Mouse (Mus musculus): ENCODE measurements around the gene Cnih2.

Gene Cnih2

GRCm38 (mm10) chr19:5067867-5068569 is 30.3 kb downstream of the Cnih2 start, which contains the start of gene Cd248:
Gene Cd248, plus strand, starts transcription at chr19:5068078.
- DNase-seq (ENCODE audit: low spot score): peak; percentile 68

GRCm38 (mm10) chr19:5067040-5067799 is 31.1 kb downstream of the Cnih2 start:
- DNase-seq (ENCODE audit: low spot score): no peak

DNA sequence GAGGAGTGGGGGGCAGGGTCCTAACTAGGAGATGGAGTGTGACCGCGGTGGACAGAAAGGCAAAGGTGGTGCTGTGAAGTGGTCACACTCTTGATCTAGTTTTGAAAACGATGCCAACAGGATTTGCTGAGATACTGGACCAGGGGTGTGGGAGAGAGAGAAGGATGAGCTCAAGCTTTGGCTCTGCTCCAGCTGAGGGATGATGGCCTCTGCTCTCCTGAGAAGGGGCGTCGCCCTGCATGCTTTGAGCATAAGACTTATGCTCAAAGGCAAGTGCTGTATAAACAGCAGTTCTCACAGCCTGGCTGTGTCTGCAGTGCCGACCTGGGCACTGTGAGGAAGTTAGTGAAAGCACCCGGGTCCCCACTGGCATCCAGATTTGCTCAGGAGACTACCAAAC is 33.2 kb downstream of the Cnih2 start:
- DNase-seq (ENCODE audit: low spot score): no peak

- DNase-seq (ENCODE audit: low spot score): no peak
Observed at GRCm38 (mm10) chr19:5062446-5062845, 35.9 kb downstream of the Cnih2 start.

- no peak for DNase-seq (ENCODE audit: low spot score)
Observed at GRCm38 (mm10) chr19:5062041-5062440, 36.3 kb downstream of the Cnih2 start.

DNA sequence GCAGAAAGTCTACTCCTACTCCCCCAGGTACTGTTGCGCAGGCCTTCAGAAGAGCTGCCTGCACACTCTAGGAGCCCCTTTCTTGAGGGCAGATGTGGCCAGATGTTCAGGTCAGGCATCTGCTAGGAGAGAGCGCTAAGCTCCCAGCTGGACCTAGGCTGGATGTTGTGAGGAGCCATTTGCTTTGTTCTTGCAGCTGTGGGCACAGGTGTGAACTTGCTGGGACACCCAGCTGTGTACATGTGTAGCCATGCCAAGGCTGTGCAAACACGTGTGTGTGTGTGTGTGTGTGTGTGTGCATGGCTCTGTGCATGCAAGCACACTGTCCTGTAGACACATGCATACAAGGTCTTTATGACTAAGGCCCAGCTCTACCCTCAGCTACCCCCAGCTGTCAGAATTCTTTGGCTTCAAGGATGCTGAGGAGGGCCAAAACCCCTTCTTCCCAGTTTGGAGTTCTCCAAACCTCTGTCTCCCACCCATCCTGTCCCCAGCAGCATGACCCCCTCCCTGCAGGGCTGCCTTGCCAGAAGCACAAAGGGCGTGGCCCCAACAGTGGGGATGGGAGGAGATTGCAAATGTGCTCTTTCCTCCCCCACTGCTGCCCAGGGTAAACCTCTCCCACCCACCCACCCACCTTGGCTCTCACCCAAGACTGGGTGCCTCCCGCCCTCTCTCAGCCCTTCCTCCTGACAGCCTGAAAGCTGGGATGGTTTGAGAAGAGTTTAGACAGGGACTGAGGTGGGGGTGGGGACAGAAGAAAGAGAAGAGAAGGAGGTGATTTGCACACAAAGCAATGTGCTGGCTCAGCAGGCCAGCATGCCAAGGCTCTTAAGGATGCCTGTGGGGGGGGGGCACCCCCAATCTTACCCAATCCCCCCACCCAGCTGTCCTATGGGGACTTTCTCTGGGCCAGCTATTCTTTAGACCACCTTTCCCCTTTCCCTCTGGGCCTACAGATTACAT is 37.7 kb downstream of the Cnih2 start:
- no peak for DNase-seq (ENCODE audit: low spot score)

DNA sequence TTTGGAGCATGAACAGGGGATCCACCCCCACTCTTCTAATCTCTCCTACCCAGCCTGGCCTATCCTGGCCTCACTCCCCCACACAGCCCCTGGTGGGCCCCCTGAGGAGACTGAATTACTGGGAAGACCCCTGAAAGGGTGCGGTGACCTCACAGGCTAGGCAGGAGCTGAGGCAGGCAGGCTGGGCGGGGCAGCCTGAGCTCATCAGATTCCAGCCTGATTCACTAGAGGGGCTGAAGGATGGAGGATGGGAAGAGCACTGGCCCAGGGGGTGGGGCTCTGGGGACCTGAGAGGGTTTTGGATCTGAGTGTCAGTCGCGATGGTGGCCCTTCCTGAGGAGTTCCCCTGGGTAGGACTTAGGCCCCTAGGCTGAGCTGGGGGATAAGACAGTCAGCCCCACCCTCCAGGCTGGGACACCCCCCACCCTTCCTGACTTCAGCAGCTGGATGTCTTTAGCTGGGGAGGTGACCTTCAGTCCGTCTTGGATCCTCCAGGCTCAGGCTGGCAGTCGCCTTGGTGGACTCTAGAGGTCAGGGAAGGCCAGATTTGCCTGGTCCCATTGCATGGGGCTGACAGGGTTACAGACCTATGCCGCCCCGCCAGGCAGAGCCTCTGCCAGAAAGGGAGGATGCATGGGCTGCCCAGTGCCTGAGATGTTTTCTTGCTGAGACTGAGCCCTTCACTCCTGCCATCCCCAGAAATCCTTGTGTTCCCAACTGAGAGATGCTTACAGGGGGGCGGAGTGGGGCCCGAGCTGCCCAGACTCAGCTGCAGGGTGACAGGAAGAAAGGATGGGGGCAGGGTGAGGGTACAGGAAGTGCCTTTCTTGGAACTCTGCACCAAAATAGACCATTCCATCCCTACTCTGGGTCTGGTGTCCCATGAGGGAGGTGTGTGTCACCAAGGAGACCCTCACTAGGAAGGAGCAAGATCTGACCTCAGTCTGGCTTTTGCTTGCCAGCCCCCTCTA is 39.2 kb downstream of the Cnih2 start:
- DNase-seq (ENCODE audit: low spot score): no peak

DNA sequence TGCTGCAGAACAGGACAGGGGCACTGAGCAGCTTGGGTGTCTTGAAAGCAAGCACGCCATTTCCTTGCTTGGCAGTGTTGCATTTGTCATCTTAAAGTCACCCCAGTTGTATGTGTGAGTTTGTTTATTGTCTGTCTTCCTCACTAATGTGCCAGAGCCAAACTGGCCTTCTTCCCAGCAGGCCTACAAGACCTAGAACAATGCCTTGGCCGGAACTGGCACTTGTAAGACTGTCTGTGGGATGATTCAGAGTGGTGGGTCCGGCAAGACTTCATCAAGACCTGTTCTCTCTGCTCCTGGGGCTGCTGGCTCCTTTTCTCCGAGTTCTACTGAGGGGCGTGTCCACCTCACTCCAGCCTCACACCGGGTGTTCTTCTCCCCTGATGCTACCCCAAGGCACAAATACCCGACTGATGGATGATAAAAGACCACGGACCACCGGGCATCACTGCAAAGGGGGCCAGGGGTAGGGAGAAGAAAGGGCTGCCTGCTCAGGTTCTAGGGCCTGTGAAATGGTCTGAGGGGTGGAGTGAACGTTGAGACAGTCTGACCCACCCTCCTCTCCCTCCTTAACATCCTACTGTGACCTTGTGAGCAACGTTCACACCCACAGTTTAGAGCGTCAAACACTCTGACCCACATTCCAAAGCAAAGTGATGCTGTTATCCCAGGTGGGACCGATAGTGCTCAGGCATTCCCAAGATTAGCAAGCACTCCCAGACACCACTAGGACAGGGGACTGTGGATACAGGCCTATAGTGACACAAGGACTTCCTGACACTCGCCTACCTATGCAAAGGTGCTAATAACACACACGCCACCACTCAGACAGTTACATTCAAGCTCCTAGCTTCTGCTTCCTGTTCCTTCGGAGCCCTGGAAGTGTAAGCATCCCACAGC is 40.2 kb downstream of the Cnih2 start:
- DNase-seq (ENCODE audit: low spot score): no peak

DNA sequence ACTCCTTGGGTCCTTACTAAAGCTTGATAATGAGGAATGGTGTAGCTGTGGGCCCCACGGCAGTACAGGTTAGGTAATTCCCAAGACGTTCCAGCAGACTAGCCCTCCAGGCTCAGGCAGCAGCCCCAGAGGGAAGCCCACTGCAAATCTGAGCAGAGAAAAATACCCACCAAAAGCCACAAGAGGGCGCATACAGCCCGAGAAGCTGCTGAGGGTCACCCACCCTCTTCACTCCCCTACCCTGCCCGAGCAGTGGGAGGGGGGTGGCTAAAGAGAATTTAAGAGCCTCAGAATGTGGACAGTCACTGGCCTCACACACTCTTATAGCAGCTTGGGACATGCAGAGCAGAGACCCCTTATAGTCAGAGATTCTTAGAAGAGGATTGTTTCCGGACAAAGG is 42.1 kb downstream of the Cnih2 start:
- DNase-seq (ENCODE audit: low spot score): no peak

GRCm38 (mm10) chr19:5053909-5054308 is 44.4 kb downstream of the Cnih2 start:
- no peak for DNase-seq (ENCODE audit: low spot score)

- DNase-seq (ENCODE audit: low spot score): no peak
Observed at GRCm38 (mm10) chr19:5052853-5053252, 45.5 kb downstream of the Cnih2 start.

GRCm38 (mm10) chr19:5052166-5052822 is 46.0 kb downstream of the Cnih2 start:
- no peak for DNase-seq (ENCODE audit: low spot score)

- no peak for DNase-seq (ENCODE audit: low spot score)
Observed at GRCm38 (mm10) chr19:5051515-5051914, 46.8 kb downstream of the Cnih2 start.

GRCm38 (mm10) chr19:5051031-5051430 is 47.3 kb downstream of the Cnih2 start:
- no peak for DNase-seq (ENCODE audit: low spot score)

DNA sequence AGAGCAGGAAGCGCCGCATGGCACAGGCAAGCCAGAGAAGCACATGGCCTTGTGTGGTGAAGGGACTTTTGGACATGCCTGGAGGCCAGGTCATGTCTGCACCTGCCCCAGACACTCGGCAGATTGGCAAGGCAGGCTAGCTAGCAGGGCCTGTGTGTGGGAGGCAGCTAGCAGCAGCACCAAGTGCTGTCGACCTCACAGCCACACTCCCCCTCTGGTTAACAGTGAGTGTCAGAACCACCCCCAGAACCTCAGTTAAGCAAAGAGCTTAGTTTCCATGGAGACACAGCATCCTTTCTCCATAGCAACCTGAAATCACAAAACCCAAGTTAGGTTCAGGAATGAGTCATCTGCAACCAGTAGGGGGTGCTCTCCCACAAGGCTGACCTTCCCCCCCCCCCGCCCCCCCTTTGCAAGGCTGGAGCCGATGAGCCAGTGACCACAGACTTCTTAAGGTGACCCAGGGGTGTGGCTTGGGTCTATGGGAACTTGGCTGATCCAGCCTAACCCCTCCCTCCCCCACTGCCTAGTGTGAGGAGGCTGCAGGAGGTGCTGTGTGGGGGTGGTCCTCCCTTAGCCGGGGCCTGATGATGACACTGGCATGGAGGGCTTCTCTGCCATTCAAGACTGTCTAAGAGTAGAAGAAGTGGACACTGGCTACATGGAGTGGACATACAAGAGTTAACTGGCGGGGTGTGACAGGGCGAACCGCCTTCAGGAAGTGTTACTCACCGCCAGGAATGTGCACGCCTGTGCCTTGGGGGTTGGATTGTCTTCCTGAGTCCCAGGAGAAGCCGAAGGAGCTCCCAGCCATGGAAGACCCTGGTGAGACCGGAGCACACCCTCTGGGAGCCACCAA is 48.0 kb downstream of the Cnih2 start, which contains the start of gene Rin1:
TSS of gene Rin1 (plus strand) at position 435 of the 859 bp plus-strand sequence.
- DNase-seq (ENCODE audit: low spot score): no peak

- DNase-seq (ENCODE audit: low spot score): no peak
Observed at GRCm38 (mm10) chr19:5049325-5049724, 49.0 kb downstream of the Cnih2 start.

- DNase-seq (ENCODE audit: low spot score): no peak
Observed at GRCm38 (mm10) chr19:5048138-5049056, 49.9 kb downstream of the Cnih2 start.

All from ovary, postnatal 36 days (tissue).